Mouse (Mus musculus) stomach, postnatal 0 days (tissue): ENCODE results near the gene Mecom.

Source experiments
- CTCF ChIP-seq: IDR thresholded peaks from 2 replicates; pipeline ENCODE4 v1.5.1; 2016; ENCODE audit warnings: antibody characterized with exemption, low read depth, mild to moderate bottlenecking, moderate library complexity
- EP300 ChIP-seq: optimal IDR thresholded peaks from 2 replicates; pipeline ENCODE3; 2016; ENCODE audit warnings: antibody characterized with exemption

DNA sequence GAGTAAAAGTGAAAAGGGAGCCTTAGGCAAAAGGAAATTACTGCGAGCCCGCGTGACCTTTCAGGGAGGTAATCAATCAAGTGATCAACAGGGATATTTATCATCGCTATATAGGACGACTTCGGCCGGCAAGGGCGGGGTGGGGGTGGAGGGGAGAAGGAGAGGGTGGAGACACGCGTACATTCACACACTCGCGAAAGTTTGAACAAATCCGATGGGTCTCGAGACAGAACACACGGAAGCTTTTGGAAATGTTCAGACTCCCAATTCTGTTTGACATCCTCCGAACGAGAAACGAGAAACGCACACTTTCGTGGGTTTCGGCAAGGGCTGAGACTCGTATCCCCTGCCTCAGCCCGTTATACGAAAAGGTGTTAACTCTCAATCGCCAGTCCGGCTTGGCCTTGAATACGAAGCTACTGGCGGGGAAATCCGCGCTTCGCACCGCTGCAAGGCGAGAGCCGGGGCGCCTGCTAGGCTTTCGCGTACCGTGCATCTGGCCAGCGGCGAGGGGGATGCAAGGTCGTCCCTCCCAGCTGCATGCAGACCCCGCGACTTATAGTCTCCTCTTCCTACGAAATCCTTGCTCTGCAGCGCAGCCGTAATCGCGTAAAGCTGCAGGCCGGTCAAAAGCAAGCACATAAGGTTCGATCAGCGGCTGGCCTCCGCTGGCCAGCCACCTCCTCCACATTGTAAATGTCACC is 33.6 kb downstream of the Mecom start:
- TF ChIP-seq EP300 (no peak), CTCF (no peak)
